Mouse (Mus musculus) forebrain, embryonic 13.5 days (tissue): ENCODE measurements around the gene Usp32. TPM values are rescaled to one million over a fixed set of nuclear protein-coding genes. Genes with fewer than 3 reads are reported as not detected.

Experiments
- polyA plus RNA-seq: library from polyadenylated mRNA; unstranded; fragments of >200 nt; fragmentation: Nextera tagmentation; extraction: Ambion mirVana; gene quantifications from 2 replicates; pipeline ENCODE4 v1.2.1, GENCODE M21; 2015

The Usp32 gene
- polyA plus RNA-seq, 1 experiment from 2014 or later: 7.8 TPM

Other genes with a start within 250 kb of the Usp32 start
- gene Znhit3, start 223.8 kb downstream of the Usp32 start, polyA plus RNA-seq: 75.3 and 76.3 TPM in 2 replicates
- 1.2 and 2.0 TPM in 2 replicates for gene Car4, start 182.4 kb downstream of the Usp32 start, polyA plus RNA-seq
- 0.26 and 0.54 TPM in 2 replicates for gene 1700125H20Rik, start 30.2 kb upstream of the Usp32 start, polyA plus RNA-seq
- gene Appbp2, start 95.0 kb upstream of the Usp32 start, polyA plus RNA-seq: 46.3 and 49.3 TPM in 2 replicates
- 22.3 and 22.6 TPM in 2 replicates for gene Ppm1d, start 171.1 kb upstream of the Usp32 start, polyA plus RNA-seq
- 19.6 and 19.7 TPM in 2 replicates for gene Bcas3, start 213.0 kb upstream of the Usp32 start, polyA plus RNA-seq